Comparison of ENCODE assay signal across 10 mouse cellular contexts in the genomic region with DNA sequence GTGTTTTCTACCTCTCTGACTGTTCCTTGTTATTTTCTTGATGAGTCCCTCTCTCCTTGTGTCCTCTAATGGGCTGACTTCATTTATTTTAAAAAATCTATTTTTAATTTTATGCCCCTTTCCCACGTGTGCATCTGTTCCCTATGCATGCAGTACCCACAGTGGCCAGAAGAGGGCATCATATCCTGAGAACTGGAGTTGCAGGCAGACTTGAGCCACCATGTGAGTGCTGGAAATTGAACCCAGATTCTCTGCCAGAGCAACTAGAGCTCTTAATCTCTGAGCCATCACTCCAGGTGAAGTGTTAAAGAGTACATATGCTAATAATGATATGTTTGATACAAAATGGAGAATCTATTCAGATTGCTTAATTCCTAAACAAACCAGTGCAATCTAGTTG. TPM values are rescaled to one million over a fixed set of nuclear protein-coding genes. Genes with fewer than 3 reads are reported as not detected.
DNase-seq lines count a peak whose midpoint lies in the region; ATAC-seq and TF ChIP-seq lines count a peak whose summit lies in the region.
"Had no signal": no experiment of that assay in that cellular context is flagged by ENCODE, and none has a peak within 500 bp of the region (broad histone marks: within the 10 kb centered on the region; RNA-seq: fewer than 3 reads in every experiment).

No protein-coding gene starts in this region.

- DNase-seq in hindbrain, embryonic 11.5 days (ENCODE audit: low spot score), result peak; percentile 42
- DNase-seq in hindbrain, embryonic 10.5 days (ENCODE audit: low spot score), result no peak
- peak; percentile 65 for DNase-seq in CD4-positive, CD25-positive, alpha-beta regulatory T cell, adult 2 months (ENCODE audit: low read depth, low spot score)
- peak; percentile 16 for DNase-seq in adipocyte (ENCODE audit: low spot score)
- peak; percentile 9 for DNase-seq in liver, adult 2 months (ENCODE audit: extremely low read depth, low read depth, low spot score)

- no peaks in the 10 kb centered on the region for H3K4me1 ChIP-seq in hindbrain, embryonic 11.5 days (replicated peaks; ENCODE audit: control insufficient read depth, insufficient read depth, low read length)
- no peaks in the 10 kb centered on the region for H3K4me1 ChIP-seq in hindbrain, embryonic 10.5 days (replicated peaks)
- peaks cover 2% of the 10 kb centered on the region; the same call in 1 of the 2 replicates for H3K4me1 ChIP-seq in liver, adult 2 months (ENCODE audit: control insufficient read depth, insufficient read depth, low read length)
- no peaks in the 10 kb centered on the region for H3K4me1 ChIP-seq in testis, adult 2 months (ENCODE audit: control insufficient read depth, insufficient read depth, low read length)
- H3K4me1 ChIP-seq in forebrain, embryonic 15.5 days, result no peaks in the 10 kb centered on the region
- H3K4me1 ChIP-seq in hindbrain, embryonic 13.5 days (replicated peaks), result no peaks in the 10 kb centered on the region
- H3K4me1 ChIP-seq: embryonic facial prominence, embryonic 13.5 days; limb, embryonic 12.5 days had no signal

- H3K4me3 ChIP-seq in hindbrain, embryonic 11.5 days (ENCODE audit: low read depth, low read length), result no peak overlapping the region
- no peak overlapping the region for H3K4me3 ChIP-seq in hindbrain, embryonic 10.5 days
- no peak overlapping the region for H3K4me3 ChIP-seq in liver, adult 2 months (ENCODE audit: insufficient read depth, low read depth, low read length)
- no peak overlapping the region for H3K4me3 ChIP-seq in testis, adult 2 months (ENCODE audit: control insufficient read depth, low read depth, low read length)
- H3K4me3 ChIP-seq in forebrain, embryonic 15.5 days, result no peak overlapping the region
- H3K4me3 ChIP-seq in hindbrain, embryonic 13.5 days, result no peak overlapping the region
- H3K4me3 ChIP-seq: embryonic facial prominence, embryonic 13.5 days; limb, embryonic 12.5 days had no signal

- ATAC-seq in hindbrain, embryonic 11.5 days (ENCODE audit: low FRiP score), result no peak
- ATAC-seq in forebrain, embryonic 15.5 days (replicated peaks), result no peak
- ATAC-seq in hindbrain, embryonic 13.5 days (ENCODE audit: low FRiP score), result no peak

- WGBS in hindbrain, embryonic 11.5 days, result 22% methylated on average over 1 of the region's 1 CpGs
- 12% methylated on average over 1 of the region's 1 CpGs for WGBS in hindbrain, embryonic 10.5 days
- 27% methylated on average over 1 of the region's 1 CpGs for WGBS in liver, adult 2 months
- 11% methylated on average over 1 of the region's 1 CpGs for WGBS in forebrain, embryonic 15.5 days
- WGBS in hindbrain, embryonic 13.5 days, result 14% methylated on average over 1 of the region's 1 CpGs

- no peak overlapping the region for H3K4me2 ChIP-seq in hindbrain, embryonic 11.5 days (replicated peaks; ENCODE audit: low read depth, low read length)
- no peak overlapping the region for H3K4me2 ChIP-seq in forebrain, embryonic 15.5 days (replicated peaks)
- H3K4me2 ChIP-seq in hindbrain, embryonic 13.5 days, result no peak overlapping the region
- H3K4me2 ChIP-seq: embryonic facial prominence, embryonic 13.5 days; limb, embryonic 12.5 days had no signal

- no peaks in the 10 kb centered on the region for H3K9me3 ChIP-seq in hindbrain, embryonic 11.5 days (ENCODE audit: control insufficient read depth, low read length)
- H3K9me3 ChIP-seq in hindbrain, embryonic 10.5 days, result peaks cover 4% of the 10 kb centered on the region; the same call in 1 of the 2 replicates
- no peaks in the 10 kb centered on the region for H3K9me3 ChIP-seq in forebrain, embryonic 15.5 days
- H3K9me3 ChIP-seq in hindbrain, embryonic 13.5 days, result no peaks in the 10 kb centered on the region
- H3K9me3 ChIP-seq: embryonic facial prominence, embryonic 13.5 days; limb, embryonic 12.5 days had no signal

- no peaks in the 10 kb centered on the region for H3K36me3 ChIP-seq in hindbrain, embryonic 11.5 days (ENCODE audit: control insufficient read depth, insufficient read depth, low read length)
- H3K36me3 ChIP-seq in hindbrain, embryonic 10.5 days, result no peaks in the 10 kb centered on the region
- no peaks in the 10 kb centered on the region for H3K36me3 ChIP-seq in liver, adult 2 months (ENCODE audit: control insufficient read depth, insufficient read depth, low read length)
- no peaks in the 10 kb centered on the region for H3K36me3 ChIP-seq in testis, adult 2 months (ENCODE audit: control insufficient read depth, insufficient read depth, low read length)
- no peaks in the 10 kb centered on the region for H3K36me3 ChIP-seq in forebrain, embryonic 15.5 days
- no peaks in the 10 kb centered on the region for H3K36me3 ChIP-seq in hindbrain, embryonic 13.5 days
- H3K36me3 ChIP-seq: embryonic facial prominence, embryonic 13.5 days; limb, embryonic 12.5 days had no signal

- H3K27me3 ChIP-seq in hindbrain, embryonic 11.5 days (ENCODE audit: control insufficient read depth, insufficient read depth, low read length), result no peaks in the 10 kb centered on the region
- no peaks in the 10 kb centered on the region for H3K27me3 ChIP-seq in hindbrain, embryonic 10.5 days (ENCODE audit: insufficient read depth, poor library complexity, severe bottlenecking)
- H3K27me3 ChIP-seq in liver, adult 2 months (ENCODE audit: control insufficient read depth, insufficient read depth, low read length), result no peaks in the 10 kb centered on the region
- no peaks in the 10 kb centered on the region for H3K27me3 ChIP-seq in testis, adult 2 months (ENCODE audit: control insufficient read depth, insufficient read depth, low read length)
- H3K27me3 ChIP-seq in forebrain, embryonic 15.5 days, result no peaks in the 10 kb centered on the region
- H3K27me3 ChIP-seq in hindbrain, embryonic 13.5 days, result no peaks in the 10 kb centered on the region
- H3K27me3 ChIP-seq: embryonic facial prominence, embryonic 13.5 days; limb, embryonic 12.5 days had no signal

- no peak for TF ChIP-seq POLR2A in liver, adult 2 months (IDR thresholded peaks at IDR 0.05; ENCODE audit: extremely low read depth, insufficient read depth, low read length)
- no peak for TF ChIP-seq POLR2A in testis, adult 2 months (IDR thresholded peaks at IDR 0.05; ENCODE audit: control insufficient read depth, low read depth, low read length)

- H3K27ac ChIP-seq in hindbrain, embryonic 11.5 days (ENCODE audit: low read depth, low read length), result no peak overlapping the region
- H3K27ac ChIP-seq in hindbrain, embryonic 10.5 days, result no peak overlapping the region
- no peak overlapping the region for H3K27ac ChIP-seq in liver, adult 2 months (replicated peaks; ENCODE audit: insufficient read depth, low read depth, low read length)
- H3K27ac ChIP-seq in testis, adult 2 months (ENCODE audit: control insufficient read depth, insufficient read depth, low read depth, low read length), result no peak overlapping the region
- H3K27ac ChIP-seq in forebrain, embryonic 15.5 days (replicated peaks), result no peak overlapping the region
- no peak overlapping the region for H3K27ac ChIP-seq in hindbrain, embryonic 13.5 days
- H3K27ac ChIP-seq: embryonic facial prominence, embryonic 13.5 days; limb, embryonic 12.5 days had no signal

- no peaks in the 10 kb centered on the region for H3K79me2 ChIP-seq in liver, adult 2 months (ENCODE audit: control insufficient read depth, insufficient read depth, low read length)

- peak; percentile 55; the same call in 1 of the 2 replicates for TF ChIP-seq CTCF in liver, adult 2 months (IDR thresholded peaks at IDR 0.05; ENCODE audit: low read depth, low read length)
- TF ChIP-seq CTCF in testis, adult 2 months (IDR thresholded peaks at IDR 0.05; ENCODE audit: control insufficient read depth, insufficient read depth, insufficient replicate concordance, low read depth, low read length), result peak; percentile 79; the same call in 1 of the 2 replicates

- H3K9ac ChIP-seq in hindbrain, embryonic 11.5 days (ENCODE audit: low read depth, low read length), result no peak overlapping the region
- no peak overlapping the region for H3K9ac ChIP-seq in liver, adult 2 months (ENCODE audit: low read depth, low read length)
- no peak overlapping the region for H3K9ac ChIP-seq in forebrain, embryonic 15.5 days (replicated peaks)
- H3K9ac ChIP-seq in hindbrain, embryonic 13.5 days, result no peak overlapping the region
- H3K9ac ChIP-seq: embryonic facial prominence, embryonic 13.5 days; limb, embryonic 12.5 days had no signal

RNA-seq across cellular contexts. Expression of gene Stard13, which starts 58.7 kb away (rescaled TPM):
- 4.1 and 4.3 TPM in 2 replicates for polyA plus RNA-seq in hindbrain, embryonic 11.5 days (2014; fragmentation: Nextera tagmentation; extraction: Ambion mirVana)
- 3.4 and 5.0 TPM in 2 replicates for polyA plus RNA-seq in hindbrain, embryonic 10.5 days (2016; fragmentation: Nextera tagmentation; extraction: Ambion mirVana)
- 21.3 and 25.0 TPM in 2 replicates for total RNA-seq in liver, adult 2 months (2014; rRNA removed)
- polyA plus RNA-seq in liver, adult 2 months (2012; rRNA removed), result 7.8 and 7.9 TPM in 2 replicates
- polyA plus RNA-seq in testis, adult 2 months (2012; rRNA removed), result 3.3 and 4.9 TPM in 2 replicates
- 2.9 and 4.0 TPM in 2 replicates for polyA plus RNA-seq in forebrain, embryonic 15.5 days (2015; fragmentation: Nextera tagmentation; extraction: Ambion mirVana)
- 7.1 and 7.9 TPM in 2 replicates for polyA plus RNA-seq in hindbrain, embryonic 13.5 days (2015; fragmentation: Nextera tagmentation; extraction: Ambion mirVana)
